Mouse (Mus musculus) left cerebral cortex, adult 11 months (tissue): ENCODE results near the gene Smurf2.

ENCODE experiments used
- DNase-seq: peaks from one replicate; pipeline ENCODE4 v3.0.0; 2022; ENCODE audit warnings: low spot score

The Smurf2 gene

GRCm38 (mm10) chr11:106777395-106777794 lies 143.1 kb downstream of the Smurf2 start:
- no peak for DNase-seq

- no peak for DNase-seq
Observed at GRCm38 (mm10) chr11:106776960-106777359, 143.6 kb downstream of the Smurf2 start.

DNA sequence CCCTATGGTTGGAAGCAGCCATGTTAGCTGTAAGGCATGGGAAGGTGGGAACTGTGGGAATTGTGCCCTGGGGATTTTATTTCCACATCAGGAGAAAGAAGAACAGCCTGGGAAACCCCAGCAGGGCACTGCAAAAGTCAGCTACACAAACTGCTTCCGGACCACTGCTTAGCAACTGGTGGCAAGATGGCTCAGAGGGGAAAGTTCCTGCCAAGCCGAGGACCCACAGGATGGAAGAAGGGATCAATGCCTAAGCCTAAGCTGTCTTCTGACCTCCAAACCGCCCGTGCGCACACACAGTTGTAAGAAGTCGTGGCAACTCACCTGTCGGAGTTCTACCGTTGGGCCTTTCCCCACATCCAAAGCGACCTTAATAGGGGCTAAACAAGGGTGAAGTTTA lies 147.5 kb downstream of the Smurf2 start:
- DNase-seq, result no peak

GRCm38 (mm10) chr11:106770195-106770974 lies 150.1 kb downstream of the Smurf2 start:
- DNase-seq, result no peak
